Mouse (Mus musculus) splenic B cell, adult 2 months (primary cell): ENCODE measurements at regions not wholly inside any gene's neighbourhood (a gene's known extent, or its start where the extent isn't known, plus 50 kb on each side); places are given as distances from the start of the nearest gene placed in this dataset.
"Not testable (repeated sequence)": the region's sequence is repeated elsewhere in the genome, so short reads cannot be mapped to it uniquely, and the experiment has no call there.

Experiments
- DNase-seq: peaks from one replicate; pipeline ENCODE4 v3.0.0-alpha.2; 2011; ENCODE audit warnings: low read depth, low spot score
- H3K27me3 ChIP-seq: 2 replicates; pipeline ENCODE4 v1.6.1; 2012; ENCODE audit warnings: mild to moderate bottlenecking, low read length, moderate library complexity, mixed read lengths; ENCODE audit not compliant: control insufficient read depth, poor library complexity, insufficient read depth, severe bottlenecking
- H3K36me3 ChIP-seq: 2 replicates; pipeline ENCODE4 v1.6.1; 2012; ENCODE audit warnings: mild to moderate bottlenecking, low read length, moderate library complexity, mixed read lengths; ENCODE audit not compliant: control insufficient read depth, poor library complexity, insufficient read depth, severe bottlenecking

- no peaks in the 10 kb centered on the region for H3K36me3 ChIP-seq
- no peaks in the 10 kb centered on the region for H3K27me3 ChIP-seq
- peak; percentile 19 for DNase-seq
Observed at GRCm38 (mm10) chr10:19508221-19508745, 83.5 kb upstream of the Ifngr1 start.

- H3K27me3 ChIP-seq: no peaks in the 10 kb centered on the region
Observed at GRCm38 (mm10) chr10:19510047-19510446, 81.7 kb upstream of the Ifngr1 start.

DNA sequence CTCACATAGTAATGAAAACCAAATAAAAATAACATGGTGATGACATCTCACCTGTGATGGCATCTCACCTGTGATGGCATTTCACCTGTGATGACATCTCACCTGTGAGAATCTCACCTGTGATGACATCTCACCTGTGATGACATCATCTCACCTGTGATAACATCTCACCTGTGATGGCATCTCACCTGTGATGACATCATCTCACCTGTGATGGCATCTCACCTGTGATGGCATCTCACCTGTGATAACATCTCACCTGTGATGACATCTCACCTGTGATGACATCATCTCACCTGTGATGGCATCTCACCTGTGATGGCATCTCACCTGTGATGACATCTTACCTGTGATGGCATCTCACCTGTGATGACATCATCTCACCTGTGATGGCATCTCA lies 77.4 kb upstream of the Ifngr1 start:
- not testable (repeated sequence) for H3K27me3 ChIP-seq, DNase-seq, H3K36me3 ChIP-seq

More at GRCm38 (mm10) chr10:19510047-19510446, 81.7 kb upstream of the Ifngr1 start:
- no peak for DNase-seq
- H3K36me3 ChIP-seq: no peaks in the 10 kb centered on the region

DNA sequence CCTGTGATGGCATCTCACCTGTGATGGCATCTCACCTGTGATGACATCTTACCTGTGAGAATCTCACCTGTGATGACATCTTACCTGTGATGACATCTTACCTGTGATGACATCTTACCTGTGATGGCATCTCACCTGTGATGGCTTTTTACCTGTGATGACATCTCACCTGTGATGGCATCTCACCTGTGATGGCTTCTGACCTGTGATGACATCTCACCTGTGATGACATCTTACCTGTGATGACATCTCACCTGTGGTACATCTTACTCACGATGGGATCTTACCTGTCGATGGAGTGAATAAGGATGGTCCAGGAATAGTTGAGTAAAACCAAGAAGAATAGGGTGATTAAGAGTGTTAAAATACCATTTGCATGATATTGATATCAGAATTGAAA lies 76.9 kb upstream of the Ifngr1 start:
- Histone ChIP-seq H3K36me3 (no peaks in the 10 kb centered on the region), H3K27me3 (no peaks in the 10 kb centered on the region)
- no peak for DNase-seq

- Histone ChIP-seq H3K36me3 (no peaks in the 10 kb centered on the region), H3K27me3 (no peaks in the 10 kb centered on the region)
- DNase-seq: peak; percentile 14
Observed at GRCm38 (mm10) chr10:19516011-19516410, 75.7 kb upstream of the Ifngr1 start.

- DNase-seq: no peak
- no peaks in the 10 kb centered on the region for H3K36me3 ChIP-seq
Observed at GRCm38 (mm10) chr10:19517093-19517492, 74.7 kb upstream of the Ifngr1 start.

GRCm38 (mm10) chr10:19518763-19519162 lies 73.0 kb upstream of the Ifngr1 start:
- Histone ChIP-seq H3K36me3 (no peaks in the 10 kb centered on the region), H3K27me3 (no peaks in the 10 kb centered on the region)
- peak; percentile 71 for DNase-seq

More at GRCm38 (mm10) chr10:19517093-19517492, 74.7 kb upstream of the Ifngr1 start:
- no peaks in the 10 kb centered on the region for H3K27me3 ChIP-seq

- H3K36me3 ChIP-seq: no peaks in the 10 kb centered on the region
- H3K27me3 ChIP-seq: no peaks in the 10 kb centered on the region
- DNase-seq: no peak
Observed at GRCm38 (mm10) chr10:19522198-19522597, 69.6 kb upstream of the Ifngr1 start.

DNA sequence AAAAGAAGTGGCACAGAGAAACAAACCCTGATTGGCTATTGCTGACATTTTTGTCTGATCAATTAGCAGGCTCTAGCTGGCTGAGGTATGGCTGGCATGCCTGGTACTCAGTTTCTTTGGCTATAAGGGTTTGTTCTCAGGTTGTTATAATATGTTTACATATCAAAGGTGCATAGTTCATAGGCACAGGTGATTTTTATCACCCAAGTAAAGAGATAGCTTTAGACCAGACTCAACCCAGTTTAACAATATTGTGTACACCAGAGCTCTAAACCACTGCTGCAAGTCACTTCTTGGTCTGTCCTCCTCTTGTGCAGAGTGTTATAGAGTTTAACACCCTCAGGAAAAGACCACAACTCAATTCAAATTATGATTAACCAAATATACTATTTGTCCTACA lies 65.8 kb upstream of the Ifngr1 start:
- no peak for DNase-seq
- no peaks in the 10 kb centered on the region for H3K27me3 ChIP-seq
- no peaks in the 10 kb centered on the region for H3K36me3 ChIP-seq

- H3K36me3 ChIP-seq: no peaks in the 10 kb centered on the region
- DNase-seq: no peak
- no peaks in the 10 kb centered on the region for H3K27me3 ChIP-seq
Observed at GRCm38 (mm10) chr10:19526353-19526752, 65.4 kb upstream of the Ifngr1 start.

DNA sequence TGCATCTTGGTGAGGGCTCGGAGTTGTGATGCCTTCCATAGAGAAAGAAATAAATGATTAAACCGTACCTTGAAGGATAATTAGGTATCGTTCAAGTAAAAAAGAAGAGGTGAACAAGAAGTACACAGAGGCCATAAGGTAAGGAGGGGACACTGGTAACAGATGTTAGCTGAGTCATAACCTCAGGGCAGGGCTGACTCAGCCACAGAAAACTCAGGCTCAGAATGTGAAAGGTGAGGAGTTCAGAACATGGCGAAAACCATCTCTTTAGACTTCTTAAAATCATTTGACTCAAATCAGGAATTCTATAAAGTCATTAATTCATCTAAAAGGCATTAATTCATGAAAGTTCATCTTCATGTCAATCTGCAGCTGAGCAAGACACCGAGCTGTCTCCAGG lies 62.1 kb upstream of the Ifngr1 start:
- Histone ChIP-seq H3K36me3 (no peaks in the 10 kb centered on the region), H3K27me3 (no peaks in the 10 kb centered on the region)
- DNase-seq: no peak

DNA sequence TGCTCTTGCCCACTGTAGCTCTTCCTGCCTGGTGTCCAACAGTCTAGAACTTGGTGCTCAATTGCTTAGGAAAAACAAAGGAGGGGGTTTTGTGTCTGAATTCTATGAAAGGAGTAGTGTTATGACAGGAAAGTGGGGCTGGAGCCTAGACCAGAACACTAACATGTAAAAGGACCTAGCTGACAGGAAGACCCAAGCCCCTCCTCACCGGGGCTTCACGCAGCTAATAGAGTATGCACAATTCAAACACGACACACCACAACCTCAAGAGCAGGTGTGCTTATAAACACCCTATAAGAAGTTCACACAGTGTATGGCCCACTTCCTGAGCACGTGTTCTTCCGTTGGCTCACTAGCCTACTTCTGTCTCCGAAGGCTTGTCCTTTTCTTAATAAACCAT lies 61.7 kb upstream of the Ifngr1 start:
- peak; percentile 36 for DNase-seq
- H3K27me3 ChIP-seq: no peaks in the 10 kb centered on the region

GRCm38 (mm10) chr10:19531452-19531851 lies 60.3 kb upstream of the Ifngr1 start:
- no peak for DNase-seq
- H3K36me3 ChIP-seq: no peaks in the 10 kb centered on the region
- no peaks in the 10 kb centered on the region for H3K27me3 ChIP-seq

More for the DNA sequence above, 61.7 kb upstream of the Ifngr1 start:
- no peaks in the 10 kb centered on the region for H3K36me3 ChIP-seq

GRCm38 (mm10) chr10:19532790-19533189 lies 59.0 kb upstream of the Ifngr1 start:
- DNase-seq: no peak
- Histone ChIP-seq H3K27me3 (no peaks in the 10 kb centered on the region), H3K36me3 (no peaks in the 10 kb centered on the region)

GRCm38 (mm10) chr10:19533846-19534245 lies 57.9 kb upstream of the Ifngr1 start:
- H3K27me3 ChIP-seq: no peaks in the 10 kb centered on the region
- DNase-seq: no peak
- H3K36me3 ChIP-seq: no peaks in the 10 kb centered on the region
